Mouse (Mus musculus): ENCODE measurements at regions not wholly inside any gene's neighbourhood (a gene's known extent, or its start where the extent isn't known, plus 50 kb on each side); places are given as distances from the start of the nearest gene placed in this dataset.

GRCm38 (mm10) chr1:35774566-35774965 lies 293.6 kb upstream of the Hs6st1 start:
- TF ChIP-seq POLR2A (IDR thresholded peaks at IDR 0.05; ENCODE audit: borderline replicate concordance, insufficient read depth, low read length) (no peak), CTCF (IDR thresholded peaks at IDR 0.05; ENCODE audit: borderline replicate concordance, insufficient read depth, low read depth, low read length) (no peak)
